Mouse (Mus musculus) neural tube, embryonic 14.5 days (tissue): ENCODE measurements around the gene Npl. TPM values are rescaled to one million over a fixed set of nuclear protein-coding genes. Genes with fewer than 3 reads are reported as not detected.
"Not testable (repeated sequence)": the region's sequence is repeated elsewhere in the genome, so short reads cannot be mapped to it uniquely, and the experiment has no call there.

Source experiments
- ATAC-seq: fragments of 200-750 bp; cut with Nextera tagmentation; 2 replicates; pipeline ENCODE4 v1.8.0; 2017; ENCODE audit warnings: low read depth, mild to moderate bottlenecking, moderate TSS enrichment, moderate library complexity
- H3K27ac ChIP-seq: fragments of 300-500 bp; sonication (generic); 2 replicates; pipeline ENCODE4 v1.5.1; 2014; ENCODE audit warnings: low read depth, mild to moderate bottlenecking, control low read depth, low read length, moderate library complexity, mixed read lengths
- H3K27me3 ChIP-seq: fragments of 300-500 bp; sonication (generic); 2 replicates; pipeline ENCODE4 v1.6.1; 2014; ENCODE audit warnings: low read length; ENCODE audit not compliant: control insufficient read depth, insufficient read depth
- H3K36me3 ChIP-seq: fragments of 300-500 bp; sonication (generic); 2 replicates; pipeline ENCODE4 v1.6.1; 2014; ENCODE audit warnings: low read length, mixed read lengths; ENCODE audit not compliant: control insufficient read depth, insufficient read depth
- H3K4me1 ChIP-seq: fragments of 300-500 bp; sonication (generic); 2 replicates; pipeline ENCODE4 v1.6.1; 2014; ENCODE audit warnings: low read length; ENCODE audit not compliant: control insufficient read depth, insufficient read depth
- H3K4me2 ChIP-seq: fragments of 300-500 bp; sonication (generic); 2 replicates; pipeline ENCODE4 v1.6.1; 2014; ENCODE audit warnings: mild to moderate bottlenecking, low read depth, low read length, control low read depth
- H3K4me3 ChIP-seq: fragments of 300-500 bp; sonication (generic); 2 replicates; pipeline ENCODE4 v1.5.1; 2014; ENCODE audit warnings: low read depth, low read length, control low read depth, mixed read lengths
- H3K9ac ChIP-seq: fragments of 300-500 bp; sonication (generic); replicated peaks from 2 replicates; pipeline ENCODE4 v1.6.1; 2014; ENCODE audit warnings: low read depth, mild to moderate bottlenecking, control low read depth, low read length, mixed read lengths
- H3K9me3 ChIP-seq: fragments of 300-500 bp; sonication (generic); 2 replicates; pipeline ENCODE4 v1.6.1; 2016; ENCODE audit warnings: low read length; ENCODE audit not compliant: control insufficient read depth
- WGBS: fragments of 180-500 bp; shearing (Covaris S2); extraction: QIAGEN DNeasy Blood & Tissue Kit; methylation state at CpG from one replicate; pipeline ENCODE4 v1.1.7; 2014; 5-methylcytosine and 5-hydroxymethylcytosine counted together
- polyA plus RNA-seq: library from polyadenylated mRNA; unstranded; fragments of >200 nt; fragmentation: Nextera tagmentation; extraction: Ambion mirVana; gene quantifications from 2 replicates; pipeline ENCODE4 v1.2.1, GENCODE M21; 2014

Gene Npl
- polyA plus RNA-seq, 1 experiment from 2014 or later = 14.4 TPM

DNA sequence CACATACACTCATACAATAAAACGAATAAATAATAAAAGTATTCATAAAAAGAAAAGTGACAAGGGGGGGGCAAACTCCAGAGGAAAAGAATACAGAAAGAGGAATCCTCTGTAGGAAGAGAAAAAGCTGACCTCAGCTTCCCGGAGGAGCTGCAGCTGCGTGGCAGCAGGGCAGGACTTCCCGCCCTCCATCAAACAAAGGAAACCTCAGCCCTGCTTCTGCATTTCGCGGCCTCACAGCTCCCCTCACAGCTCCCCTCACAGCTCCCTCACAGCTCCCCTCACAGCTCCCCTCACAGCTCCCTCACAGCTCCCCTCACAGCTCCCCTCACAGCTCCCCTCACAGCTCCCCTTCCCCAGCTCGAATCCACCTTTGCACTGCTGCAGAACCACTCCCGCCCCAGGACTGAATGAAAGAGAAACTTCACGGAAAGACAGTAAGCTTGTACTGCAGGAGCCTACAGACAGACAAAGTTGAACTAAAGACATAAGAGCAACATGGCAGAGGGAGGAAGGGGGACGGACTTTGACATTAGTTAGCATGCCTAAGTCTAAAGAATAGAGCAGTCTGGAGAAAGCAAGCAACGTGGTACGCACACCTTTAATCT is 17.5 kb downstream of the Npl start:
- ATAC-seq = peak; percentile 39; the same call in 1 of the 2 replicates

GRCm38 (mm10) chr1:153531677-153532233 is 18.1 kb downstream of the Npl start:
- Histone ChIP-seq H3K27ac (peak overlapping the region; percentile 66; the same call in 1 of the 2 replicates), H3K4me2 (peak overlapping the region; percentile 34; the same call in 1 of the 2 replicates), H3K4me1 (no peaks in the 10 kb centered on the region; the same call in 1 of the 2 replicates), H3K27me3 (no peaks in the 10 kb centered on the region), H3K9ac (peak overlapping the region; percentile 0; the same call in 1 of the 2 replicates), H3K36me3 (no peaks in the 10 kb centered on the region), H3K4me3 (no peak overlapping the region), H3K9me3 (no peaks in the 10 kb centered on the region)
- WGBS = 19% methylated on average over 9 of the region's 9 CpGs
- peak; percentile 79 for ATAC-seq

More for the DNA sequence above, 17.5 kb downstream of the Npl start:
- H3K9me3 ChIP-seq = no peaks in the 10 kb centered on the region
- no peaks in the 10 kb centered on the region for H3K36me3 ChIP-seq
- H3K9ac ChIP-seq = peak overlapping the region; percentile 0; the same call in 1 of the 2 replicates
- no peak overlapping the region for H3K4me3 ChIP-seq
- H3K4me2 ChIP-seq = peak overlapping the region; percentile 34
- H3K4me1 ChIP-seq = no peaks in the 10 kb centered on the region; the same call in 1 of the 2 replicates
- no peaks in the 10 kb centered on the region for H3K27me3 ChIP-seq
- 13% methylated on average over 12 of the region's 12 CpGs for WGBS
- peak overlapping the region; percentile 66 for H3K27ac ChIP-seq

DNA sequence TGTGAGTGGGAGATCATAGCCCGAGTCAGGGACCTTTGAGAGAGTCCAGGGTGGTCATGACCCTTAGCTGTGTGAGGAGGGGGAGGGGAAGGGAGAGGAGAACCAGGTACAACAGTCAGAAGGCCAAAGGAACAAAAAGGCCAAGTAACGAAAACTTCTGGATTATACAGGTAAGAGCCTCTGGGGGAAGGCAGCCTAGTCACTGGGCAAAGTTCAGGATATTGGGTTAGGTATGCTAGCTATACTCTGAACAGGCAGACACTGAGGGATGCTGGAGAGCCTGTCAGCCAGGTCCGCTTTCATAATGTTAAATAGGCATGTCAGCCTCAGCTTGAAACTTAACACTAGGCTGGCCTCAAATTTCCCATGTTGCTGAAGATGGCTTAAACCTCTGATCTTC is 27.7 kb downstream of the Npl start:
- H3K27ac ChIP-seq = no peak overlapping the region
- ATAC-seq = no peak
- H3K9me3 ChIP-seq = no peaks in the 10 kb centered on the region
- no peaks in the 10 kb centered on the region for H3K36me3 ChIP-seq
- no peak overlapping the region for H3K9ac ChIP-seq
- no peaks in the 10 kb centered on the region for H3K27me3 ChIP-seq
- no peaks in the 10 kb centered on the region for H3K4me1 ChIP-seq
- WGBS = 72% methylated on average over 3 of the region's 3 CpGs
- no peak overlapping the region for H3K4me3 ChIP-seq
- H3K4me2 ChIP-seq = no peak overlapping the region

DNA sequence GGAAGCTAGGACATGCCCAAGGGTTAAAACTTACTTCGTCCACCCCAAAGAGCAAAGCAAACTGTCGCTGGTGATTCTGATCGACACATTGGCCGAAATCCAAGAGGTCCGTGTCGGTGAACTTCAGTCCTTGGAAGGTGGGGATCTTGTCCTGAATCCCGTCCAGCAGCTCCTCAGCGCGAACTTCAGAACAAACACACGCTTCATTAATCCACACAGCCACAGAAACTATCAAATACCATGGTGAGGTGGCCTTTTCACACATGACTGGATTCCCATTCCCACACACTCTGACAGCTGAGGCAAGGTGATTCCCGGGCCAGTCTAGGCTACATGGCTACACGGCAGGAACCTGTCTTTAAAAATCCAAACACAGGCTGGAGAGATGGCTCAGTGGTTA is 34.5 kb downstream of the Npl start:
- Histone ChIP-seq H3K9me3 (no peaks in the 10 kb centered on the region), H3K27me3 (no peaks in the 10 kb centered on the region), H3K4me2 (no peak overlapping the region), H3K36me3 (no peaks in the 10 kb centered on the region), H3K4me3 (no peak overlapping the region), H3K4me1 (no peaks in the 10 kb centered on the region), H3K9ac (no peak overlapping the region), H3K27ac (no peak overlapping the region)
- ATAC-seq = no peak
- 80% methylated on average over 12 of the region's 12 CpGs for WGBS

GRCm38 (mm10) chr1:153510330-153511009 is 39.4 kb downstream of the Npl start:
- no peak overlapping the region for H3K4me3 ChIP-seq
- no peak overlapping the region for H3K9ac ChIP-seq
- no peak for ATAC-seq
- no peaks in the 10 kb centered on the region for H3K27me3 ChIP-seq
- H3K4me2 ChIP-seq = no peak overlapping the region
- H3K4me1 ChIP-seq = no peaks in the 10 kb centered on the region
- H3K9me3 ChIP-seq = no peaks in the 10 kb centered on the region
- H3K27ac ChIP-seq = no peak overlapping the region
- no peaks in the 10 kb centered on the region for H3K36me3 ChIP-seq
- WGBS = 67% methylated on average over 2 of the region's 2 CpGs

DNA sequence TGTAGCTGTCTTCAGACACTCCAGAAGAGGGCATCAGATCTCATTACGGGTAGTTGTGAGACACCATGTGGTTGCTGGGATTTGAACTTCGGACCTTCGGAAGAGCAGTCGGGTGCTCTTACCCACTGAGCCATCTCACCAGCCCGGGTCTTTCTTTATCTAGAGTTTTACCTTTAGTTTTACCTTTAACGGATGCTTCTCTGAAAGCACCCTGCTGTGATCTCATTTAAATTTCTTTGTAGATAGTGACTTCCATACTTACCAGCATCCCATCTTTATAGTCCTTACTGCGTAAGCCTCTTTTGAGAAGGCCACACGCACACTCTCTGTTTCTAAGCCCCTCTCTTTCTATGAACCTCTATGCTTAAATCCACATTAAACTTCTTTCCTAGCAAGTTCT is 40.3 kb downstream of the Npl start:
- ATAC-seq = not testable (repeated sequence)

GRCm38 (mm10) chr1:153509012-153509411 is 40.8 kb downstream of the Npl start:
- no peaks in the 10 kb centered on the region for H3K36me3 ChIP-seq
- no peak for ATAC-seq
- H3K4me1 ChIP-seq = no peaks in the 10 kb centered on the region
- H3K4me2 ChIP-seq = no peak overlapping the region
- no peak overlapping the region for H3K4me3 ChIP-seq
- H3K27me3 ChIP-seq = no peaks in the 10 kb centered on the region
- H3K27ac ChIP-seq = no peak overlapping the region
- no peak overlapping the region for H3K9ac ChIP-seq
- WGBS = 88% methylated on average over 6 of the region's 6 CpGs
- no peaks in the 10 kb centered on the region for H3K9me3 ChIP-seq

More for the DNA sequence above, 40.3 kb downstream of the Npl start:
- H3K9me3 ChIP-seq, H3K27me3 ChIP-seq, H3K4me3 ChIP-seq, H3K36me3 ChIP-seq, H3K27ac ChIP-seq, H3K9ac ChIP-seq, H3K4me2 ChIP-seq, H3K4me1 ChIP-seq: not testable (repeated sequence)
- WGBS = 61% methylated on average over 8 of the region's 8 CpGs

GRCm38 (mm10) chr1:153506266-153506665 is 43.6 kb downstream of the Npl start:
- H3K36me3 ChIP-seq = no peaks in the 10 kb centered on the region
- H3K27me3 ChIP-seq = no peaks in the 10 kb centered on the region
- no peak for ATAC-seq
- no peak overlapping the region for H3K4me3 ChIP-seq
- no peaks in the 10 kb centered on the region for H3K4me1 ChIP-seq
- H3K9ac ChIP-seq = no peak overlapping the region
- 45% methylated on average over 6 of the region's 6 CpGs for WGBS
- H3K4me2 ChIP-seq = no peak overlapping the region
- no peaks in the 10 kb centered on the region for H3K9me3 ChIP-seq
- no peak overlapping the region for H3K27ac ChIP-seq

GRCm38 (mm10) chr1:153501644-153502321 is 48.1 kb downstream of the Npl start:
- 71% methylated on average over 5 of the region's 5 CpGs for WGBS
- Histone ChIP-seq H3K9me3 (no peaks in the 10 kb centered on the region), H3K4me3 (no peak overlapping the region), H3K9ac (no peak overlapping the region), H3K36me3 (no peaks in the 10 kb centered on the region), H3K4me2 (no peak overlapping the region), H3K27ac (no peak overlapping the region), H3K27me3 (no peaks in the 10 kb centered on the region), H3K4me1 (no peaks in the 10 kb centered on the region)
- ATAC-seq = no peak
